8 mouse cellular contexts compared by ENCODE assay signal in genomic region chr4:118180301-118181080, GRCm38 (mm10). TPM values are rescaled to one million over a fixed set of nuclear protein-coding genes. Genes with fewer than 3 reads are reported as not detected.
DNase-seq lines count a peak whose midpoint lies in the region; ATAC-seq lines count a peak whose summit lies in the region.

No protein-coding gene starts in this region.

- H3K9me3 ChIP-seq in hindbrain, embryonic 13.5 days: no peaks in the 10 kb centered on the region
- H3K9me3 ChIP-seq in midbrain, embryonic 11.5 days (ENCODE audit: control insufficient read depth, low read length): no peaks in the 10 kb centered on the region

- H3K27me3 ChIP-seq in hindbrain, embryonic 13.5 days: no peaks in the 10 kb centered on the region
- no peaks in the 10 kb centered on the region for H3K27me3 ChIP-seq in midbrain, embryonic 11.5 days (ENCODE audit: control insufficient read depth, insufficient read depth, low read length)

- H3K4me1 ChIP-seq in hindbrain, embryonic 13.5 days (replicated peaks): peaks cover 20% of the 10 kb centered on the region
- H3K4me1 ChIP-seq in midbrain, embryonic 11.5 days (ENCODE audit: control insufficient read depth, insufficient read depth, low read length): peaks cover 9% of the 10 kb centered on the region; the same call in 1 of the 2 replicates

- H3K36me3 ChIP-seq in hindbrain, embryonic 13.5 days: peaks cover 19% of the 10 kb centered on the region
- H3K36me3 ChIP-seq in midbrain, embryonic 11.5 days (ENCODE audit: control insufficient read depth, insufficient read depth, low read length): peaks cover 6% of the 10 kb centered on the region; the same call in 1 of the 2 replicates

- peak overlapping the region; percentile 67 for H3K9ac ChIP-seq in hindbrain, embryonic 13.5 days
- H3K9ac ChIP-seq in midbrain, embryonic 11.5 days (ENCODE audit: low read length): peak overlapping the region; percentile 74

- 0 out of 2 replicates have a peak, but pooled peaks have one; percentile 3 for ATAC-seq in hindbrain, embryonic 13.5 days (ENCODE audit: low FRiP score)
- peak; percentile 14; the same call in 1 of the 2 replicates for ATAC-seq in midbrain, embryonic 11.5 days (ENCODE audit: low FRiP score)

- H3K4me3 ChIP-seq in hindbrain, embryonic 13.5 days: peak overlapping the region; percentile 69
- peak overlapping the region; percentile 62 for H3K4me3 ChIP-seq in midbrain, embryonic 11.5 days (ENCODE audit: low read depth, low read length)

- intact Hi-C loops in left cerebral cortex, postnatal 4 days (cut with DNase I): no loop called here
- intact Hi-C loops in left cerebral cortex, postnatal 36 days (cut with DNase I): no loop called here

- peak overlapping the region; percentile 75 for H3K4me2 ChIP-seq in hindbrain, embryonic 13.5 days
- peak overlapping the region; percentile 62 for H3K4me2 ChIP-seq in midbrain, embryonic 11.5 days

- WGBS in hindbrain, embryonic 13.5 days: 15% methylated on average over 17 of the region's 17 CpGs
- 17% methylated on average over 17 of the region's 17 CpGs for WGBS in midbrain, embryonic 11.5 days

- H3K27ac ChIP-seq in hindbrain, embryonic 13.5 days: peak overlapping the region; percentile 98
- peak overlapping the region; percentile 79 for H3K27ac ChIP-seq in midbrain, embryonic 11.5 days (ENCODE audit: low read depth, low read length)

- DNase-seq in left cerebral cortex, postnatal 4 days: peak; percentile 12
- no peak for DNase-seq in left cerebral cortex, postnatal 36 days (ENCODE audit: low spot score in 2 of 2)
- DNase-seq in c-Kit-positive CD71-positive TER-119-negative erythroid progenitor cells, embryonic 14.5 days (ENCODE audit: low read depth): peak; percentile 24
- peak; percentile 97 for DNase-seq in midbrain, embryonic 11.5 days (ENCODE audit: low spot score, missing footprints)
- no peak for DNase-seq in right cerebral cortex, postnatal 4 days
- DNase-seq in spleen, postnatal 10 days (ENCODE audit: low spot score in 2 of 2): no peak
- DNase-seq in adrenal gland, postnatal 36 days: no peak

RNA-seq across cellular contexts. Expression of gene Kdm4a, which starts 0.6 kb away (rescaled TPM):
- 10 to 100 TPM; 88.8 to 91.8 TPM for total RNA-seq in left cerebral cortex, postnatal 4 days (2021)
- 10 to 100 TPM; 42.1 to 44.5 TPM for total RNA-seq in left cerebral cortex, postnatal 36 days (2021)
- polyA plus RNA-seq in hindbrain, embryonic 13.5 days (2015; fragmentation: Nextera tagmentation; extraction: Ambion mirVana): 52.0 and 55.1 TPM in 2 replicates
- polyA plus RNA-seq in midbrain, embryonic 11.5 days (2014; fragmentation: Nextera tagmentation; extraction: Ambion mirVana): 58.1 and 59.3 TPM in 2 replicates
- 10 to 100 TPM; 35.7 to 43.4 TPM for total RNA-seq in adrenal gland, postnatal 36 days (2021)

RNA-seq across cellular contexts. Expression of gene St3gal3, which starts 45.8 kb away (rescaled TPM):
- 10 to 100 TPM; 36.7 to 38.7 TPM for total RNA-seq in left cerebral cortex, postnatal 4 days (2021)
- total RNA-seq in left cerebral cortex, postnatal 36 days (2021): 10 to 100 TPM; 47.0 to 51.5 TPM
- polyA plus RNA-seq in hindbrain, embryonic 13.5 days (2015; fragmentation: Nextera tagmentation; extraction: Ambion mirVana): 10.5 and 10.8 TPM in 2 replicates
- polyA plus RNA-seq in midbrain, embryonic 11.5 days (2014; fragmentation: Nextera tagmentation; extraction: Ambion mirVana): 3.6 and 5.7 TPM in 2 replicates
- total RNA-seq in adrenal gland, postnatal 36 days (2021): 10 to 100 TPM; 30.4 to 33.7 TPM

Comparison
In these comparisons a context has a peak if more than half of its experiments do, and no peak if none do; other contexts are left out.
1. DNase-seq: peak in left cerebral cortex, postnatal 4 days (single experiment), c-Kit-positive CD71-positive TER-119-negative erythroid progenitor cells, embryonic 14.5 days (single experiment) and midbrain, embryonic 11.5 days (single experiment); none in left cerebral cortex, postnatal 36 days (0 of 2), right cerebral cortex, postnatal 4 days (single experiment), spleen, postnatal 10 days (0 of 2) and adrenal gland, postnatal 36 days (0 of 2).